Mouse (Mus musculus): ENCODE data around the gene Pde6b. TPM values are rescaled to one million over a fixed set of nuclear protein-coding genes. Genes with fewer than 3 reads are reported as not detected.

Pde6b gene
- polyA plus RNA-seq, 1 experiment: not detected

DNA sequence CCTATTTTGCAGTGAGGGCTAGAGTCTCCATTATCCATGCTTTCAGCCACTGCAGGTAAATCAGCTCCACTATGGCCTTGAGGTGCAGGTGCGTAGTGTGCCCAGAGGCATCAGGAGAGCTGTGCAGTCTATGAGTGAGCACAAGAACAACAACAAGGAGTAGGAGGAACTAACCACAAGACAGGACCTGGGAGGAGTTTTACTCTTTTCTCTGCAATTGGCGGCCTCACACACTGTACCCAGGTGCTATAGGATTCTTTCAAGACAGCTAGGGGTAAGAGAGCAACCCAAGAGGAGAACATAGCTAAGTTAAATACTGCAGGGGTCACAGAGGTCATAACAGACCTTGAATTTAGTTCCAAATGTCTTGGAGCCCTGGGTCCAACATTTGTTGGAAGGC lies 70.5 kb downstream of the Pde6b start:
- Histone ChIP-seq H3K27ac (ENCODE audit: insufficient read depth, low read depth, low read length) (no peak overlapping the region), H3K4me1 (ENCODE audit: control insufficient read depth, insufficient read depth, low read length) (peaks cover 13% of the 10 kb centered on the region), H3K4me3 (ENCODE audit: insufficient read depth, low read length) (no peak overlapping the region)
- TF ChIP-seq CTCF (IDR thresholded peaks at IDR 0.05; ENCODE audit: low read depth, low read length) (no peak), POLR2A (IDR thresholded peaks at IDR 0.05; ENCODE audit: borderline replicate concordance, low read depth, low read length) (no peak)

DNA sequence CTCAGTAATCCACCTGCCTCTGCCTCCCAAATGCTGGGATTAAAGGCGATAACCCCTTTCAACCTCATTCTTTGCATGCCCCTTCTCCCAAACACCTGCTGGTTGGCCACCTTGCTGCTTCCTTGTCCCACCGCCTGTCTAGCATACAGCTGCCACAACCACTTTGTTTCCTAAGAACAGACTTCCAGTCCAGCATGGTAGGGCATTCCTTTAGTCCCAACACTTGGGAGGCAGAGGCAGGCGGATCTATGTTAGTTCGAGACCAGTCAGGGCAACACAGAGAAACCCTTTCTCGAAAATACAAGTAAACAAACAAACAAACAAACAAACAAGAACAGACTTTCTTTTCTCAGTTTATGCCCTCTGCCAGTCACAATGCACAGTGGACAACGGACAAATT lies 72.3 kb downstream of the Pde6b start:
- no peak for TF ChIP-seq POLR2A (IDR thresholded peaks at IDR 0.05; ENCODE audit: borderline replicate concordance, low read depth, low read length)
- TF ChIP-seq CTCF (IDR thresholded peaks at IDR 0.05; ENCODE audit: low read depth, low read length): no peak
- no peak overlapping the region for H3K27ac ChIP-seq (ENCODE audit: insufficient read depth, low read depth, low read length)
- H3K4me3 ChIP-seq (ENCODE audit: insufficient read depth, low read length): peak overlapping the region; percentile 95
- H3K4me1 ChIP-seq (ENCODE audit: control insufficient read depth, insufficient read depth, low read length): peaks cover 13% of the 10 kb centered on the region

- TF ChIP-seq POLR2A (IDR thresholded peaks at IDR 0.05; ENCODE audit: borderline replicate concordance, low read depth, low read length) (no peak), CTCF (IDR thresholded peaks at IDR 0.05; ENCODE audit: low read depth, low read length) (no peak)
- Histone ChIP-seq H3K4me1 (ENCODE audit: control insufficient read depth, insufficient read depth, low read length) (peaks cover 13% of the 10 kb centered on the region), H3K27ac (ENCODE audit: insufficient read depth, low read depth, low read length) (0 out of 2 replicates have a peak within 1 kb of the TSS, but pooled peaks have one; percentile 11), H3K4me3 (ENCODE audit: insufficient read depth, low read length) (peak within 1 kb of the TSS; percentile 95)
These were observed 73.2 kb downstream of the Pde6b start, which contains the start of gene Pcgf3 for GRCm38 (mm10) chr5:108461082-108462065. Gene Pcgf3, plus strand, starts transcription at chr5:108461232.

DNA sequence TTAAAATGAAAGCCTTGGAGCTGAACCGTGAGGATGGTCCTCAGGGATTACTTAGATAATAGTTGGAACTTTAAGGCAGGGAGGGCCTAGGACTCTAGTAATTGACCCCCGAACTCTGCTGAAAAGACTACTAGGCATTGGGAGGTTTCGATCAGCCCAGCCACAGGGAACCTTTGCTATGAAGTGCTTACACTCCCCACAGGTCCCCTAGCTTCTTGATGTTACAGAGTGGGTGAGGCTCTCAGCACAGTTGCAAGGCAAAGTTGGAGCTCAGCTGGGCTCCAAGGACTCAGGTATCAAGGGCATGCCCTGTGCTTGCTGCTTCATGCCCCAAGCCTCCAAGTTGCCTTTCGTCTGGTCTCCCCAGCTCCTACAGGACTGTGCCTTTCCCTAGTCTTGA lies 74.3 kb downstream of the Pde6b start:
- Histone ChIP-seq H3K4me3 (ENCODE audit: insufficient read depth, low read length) (peak overlapping the region; percentile 95), H3K4me1 (ENCODE audit: control insufficient read depth, insufficient read depth, low read length) (peaks cover 13% of the 10 kb centered on the region)

GRCm38 (mm10) chr5:108465131-108465891 lies 77.1 kb downstream of the Pde6b start:
- H3K27ac ChIP-seq (ENCODE audit: insufficient read depth, low read depth, low read length): no peak overlapping the region
- no peak for TF ChIP-seq CTCF (IDR thresholded peaks at IDR 0.05; ENCODE audit: low read depth, low read length)
- TF ChIP-seq POLR2A (IDR thresholded peaks at IDR 0.05; ENCODE audit: borderline replicate concordance, low read depth, low read length): no peak
- H3K4me1 ChIP-seq (ENCODE audit: control insufficient read depth, insufficient read depth, low read length): peaks cover 13% of the 10 kb centered on the region
- H3K4me3 ChIP-seq (ENCODE audit: insufficient read depth, low read length): no peak overlapping the region

More for the DNA sequence above, 74.3 kb downstream of the Pde6b start:
- TF ChIP-seq POLR2A (IDR thresholded peaks at IDR 0.05; ENCODE audit: borderline replicate concordance, low read depth, low read length) (no peak), CTCF (IDR thresholded peaks at IDR 0.05; ENCODE audit: low read depth, low read length) (no peak)
- no peak overlapping the region for H3K27ac ChIP-seq (ENCODE audit: insufficient read depth, low read depth, low read length)

DNA sequence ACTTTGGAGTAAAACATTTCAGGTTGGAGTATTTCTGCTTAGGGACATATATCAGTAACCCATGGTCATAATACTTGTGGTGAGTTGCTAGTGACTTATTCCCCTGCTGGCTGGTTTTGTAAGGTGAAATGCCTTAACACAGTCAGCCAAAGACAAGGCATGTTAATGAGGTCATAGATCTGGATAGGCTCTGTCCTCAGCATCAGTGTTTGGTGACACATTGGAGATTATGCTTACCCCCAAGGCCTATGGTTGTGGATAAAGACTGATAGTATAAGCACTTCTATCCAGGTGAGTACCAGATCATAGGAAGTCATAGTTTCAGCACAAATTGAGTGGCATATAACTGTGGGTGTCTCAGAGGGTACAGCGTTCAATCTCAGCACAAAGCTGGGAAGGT lies 78.5 kb downstream of the Pde6b start:
- TF ChIP-seq CTCF (IDR thresholded peaks at IDR 0.05; ENCODE audit: low read depth, low read length): no peak
- no peak for TF ChIP-seq POLR2A (IDR thresholded peaks at IDR 0.05; ENCODE audit: borderline replicate concordance, low read depth, low read length)
- H3K27ac ChIP-seq (ENCODE audit: insufficient read depth, low read depth, low read length): no peak overlapping the region
- H3K4me1 ChIP-seq (ENCODE audit: control insufficient read depth, insufficient read depth, low read length): peaks cover 10% of the 10 kb centered on the region
- H3K4me3 ChIP-seq (ENCODE audit: insufficient read depth, low read length): no peak overlapping the region

DNA sequence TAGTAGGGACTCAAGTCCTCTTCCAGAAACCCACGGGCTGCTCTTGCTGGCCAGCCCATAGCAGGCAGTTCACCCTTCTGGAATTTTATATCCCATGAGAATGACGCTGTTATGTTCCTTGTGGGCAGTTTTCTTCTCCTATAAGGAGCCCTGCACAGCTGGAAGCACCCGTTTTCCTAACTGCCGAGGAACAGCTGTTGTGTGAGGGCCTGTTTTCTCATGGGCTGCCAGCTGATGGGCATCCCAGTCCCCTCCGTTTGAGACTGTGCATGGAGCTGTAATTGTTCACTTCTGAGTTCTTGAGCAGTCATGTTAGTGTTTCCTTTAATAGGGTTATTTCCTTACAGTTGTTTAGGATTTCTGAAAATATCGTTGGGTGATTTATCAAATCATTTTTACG lies 81.4 kb downstream of the Pde6b start:
- Histone ChIP-seq H3K27ac (ENCODE audit: insufficient read depth, low read depth, low read length) (no peak overlapping the region), H3K4me3 (ENCODE audit: insufficient read depth, low read length) (no peak overlapping the region), H3K4me1 (ENCODE audit: control insufficient read depth, insufficient read depth, low read length) (no peaks in the 10 kb centered on the region)
- TF ChIP-seq CTCF (IDR thresholded peaks at IDR 0.05; ENCODE audit: low read depth, low read length) (no peak), POLR2A (IDR thresholded peaks at IDR 0.05; ENCODE audit: borderline replicate concordance, low read depth, low read length) (no peak)

GRCm38 (mm10) chr5:108473737-108474136 lies 85.5 kb downstream of the Pde6b start:
- TF ChIP-seq CTCF (IDR thresholded peaks at IDR 0.05; ENCODE audit: low read depth, low read length): no peak
- TF ChIP-seq POLR2A (IDR thresholded peaks at IDR 0.05; ENCODE audit: borderline replicate concordance, low read depth, low read length): no peak
- Histone ChIP-seq H3K4me1 (ENCODE audit: control insufficient read depth, insufficient read depth, low read length) (no peaks in the 10 kb centered on the region), H3K4me3 (ENCODE audit: insufficient read depth, low read length) (no peak overlapping the region), H3K27ac (ENCODE audit: insufficient read depth, low read depth, low read length) (no peak overlapping the region)

GRCm38 (mm10) chr5:108475977-108476376 lies 87.8 kb downstream of the Pde6b start:
- H3K4me3 ChIP-seq (ENCODE audit: insufficient read depth, low read length): no peak overlapping the region
- TF ChIP-seq POLR2A (IDR thresholded peaks at IDR 0.05; ENCODE audit: borderline replicate concordance, low read depth, low read length): no peak
- no peak overlapping the region for H3K27ac ChIP-seq (ENCODE audit: insufficient read depth, low read depth, low read length)
- no peaks in the 10 kb centered on the region for H3K4me1 ChIP-seq (ENCODE audit: control insufficient read depth, insufficient read depth, low read length)

Other genes with a start within 250 kb of the Pde6b start
- gene Dr1, start 119.5 kb upstream of the Pde6b start, polyA plus RNA-seq (2012; ENCODE audit: insufficient read depth, insufficient read length, missing spikeins): 56.9 and 58.4 TPM in 2 replicates
- gene Pigg, start 75.8 kb upstream of the Pde6b start, polyA plus RNA-seq (2012; ENCODE audit: insufficient read depth, insufficient read length, missing spikeins): 5.1 and 5.8 TPM in 2 replicates
- not detected in 2 replicates for gene Gm42517, start 20.5 kb upstream of the Pde6b start, polyA plus RNA-seq (2012; ENCODE audit: insufficient read depth, insufficient read length, missing spikeins)
- gene Atp5k, start 46.1 kb downstream of the Pde6b start, polyA plus RNA-seq (2012; ENCODE audit: insufficient read depth, insufficient read length, missing spikeins): 222 and 238 TPM in 2 replicates
- gene Mfsd7a, start 60.5 kb downstream of the Pde6b start, polyA plus RNA-seq (2012; ENCODE audit: insufficient read depth, insufficient read length, missing spikeins): 8.7 and 9.8 TPM in 2 replicates
- gene Pcgf3, start 72.8 kb downstream of the Pde6b start, polyA plus RNA-seq (2012; ENCODE audit: insufficient read depth, insufficient read length, missing spikeins): 16.9 and 23.9 TPM in 2 replicates
- gene Cplx1, start 161.6 kb downstream of the Pde6b start, polyA plus RNA-seq (2012; ENCODE audit: insufficient read depth, insufficient read length, missing spikeins): not detected in 2 replicates
- 105 TPM in 2 replicates for gene Gak, start 241.4 kb downstream of the Pde6b start, polyA plus RNA-seq (2012; ENCODE audit: insufficient read depth, insufficient read length, missing spikeins)
- 38.1 and 40.7 TPM in 2 replicates for gene Tmem175, start 241.4 kb downstream of the Pde6b start, polyA plus RNA-seq (2012; ENCODE audit: insufficient read depth, insufficient read length, missing spikeins)

Measured in bone marrow macrophage, adult 2 months (primary cell).